25 mouse cellular contexts compared by ENCODE assay signal in genomic region chr10:117014565-117014964, GRCm38 (mm10). TPM values are rescaled to one million over a fixed set of nuclear protein-coding genes. Genes with fewer than 3 reads are reported as not detected.
DNase-seq lines count a peak whose midpoint lies in the region; ATAC-seq and TF ChIP-seq lines count a peak whose summit lies in the region.
"Had no signal": no experiment of that assay in that cellular context is flagged by ENCODE, and none has a peak within 500 bp of the region (broad histone marks: within the 10 kb centered on the region; RNA-seq: fewer than 3 reads in every experiment).

No protein-coding gene starts in this region.

- peak overlapping the region; percentile 48 for H3K4me2 ChIP-seq in heart, embryonic 14.5 days (ENCODE audit: low read length)
- no peak overlapping the region for H3K4me2 ChIP-seq in lung, embryonic 14.5 days
- no peak overlapping the region for H3K4me2 ChIP-seq in liver, embryonic 12.5 days
- H3K4me2 ChIP-seq: liver, embryonic 15.5 days had no signal

- no peak overlapping the region for H3K9ac ChIP-seq in heart, embryonic 14.5 days (ENCODE audit: low read length)
- no peak overlapping the region for H3K9ac ChIP-seq in heart, adult 2 months (ENCODE audit: low read depth, low read length)
- H3K9ac ChIP-seq in lung, embryonic 14.5 days, result no peak overlapping the region
- no peak overlapping the region for H3K9ac ChIP-seq in liver, embryonic 12.5 days
- H3K9ac ChIP-seq: limb, embryonic 13.5 days; liver, embryonic 15.5 days; midbrain, embryonic 12.5 days; neural tube, embryonic 13.5 days had no signal

- H3K79me2 ChIP-seq in heart, adult 2 months (replicated peaks; ENCODE audit: control insufficient read depth, insufficient read depth, low read length), result no peaks in the 10 kb centered on the region

- 46% methylated on average over 5 of the region's 5 CpGs for WGBS in heart, embryonic 14.5 days
- WGBS in heart, adult 2 months, result 16% methylated on average over 5 of the region's 5 CpGs
- 67% methylated on average over 5 of the region's 5 CpGs for WGBS in lung, embryonic 14.5 days
- WGBS in liver, embryonic 12.5 days (ENCODE audit: insufficient replicate concordance), result 86% methylated on average over 5 of the region's 5 CpGs

- DNase-seq in heart, adult 2 months, result no peak
- DNase-seq in lung, embryonic 14.5 days, result peak; percentile 35
- DNase-seq in lung, postnatal 36 days, result no peak
- peak; percentile 68 for DNase-seq in NIH3T3 (ENCODE audit: low read depth)
- DNase-seq in cerebellum, adult 9-10 months, result no peak
- DNase-seq: adrenal gland, postnatal 25 days; cerebellum, adult 18-20 months; gastrocnemius, postnatal 14 days; heart, postnatal 36 days; kidney, adult 8-10 months; kidney, postnatal 36 days; thymus, adult 2 months had no signal

- TF ChIP-seq POLR2A in heart, adult 2 months (IDR thresholded peaks at IDR 0.05; ENCODE audit: insufficient read depth, low read depth, low read length), result no peak

- TF ChIP-seq CTCF in heart, adult 2 months (IDR thresholded peaks at IDR 0.05), result no peak
- TF ChIP-seq CTCF in lung, embryonic 14.5 days (IDR thresholded peaks at IDR 0.05; ENCODE audit: low read depth), result no peak

- intact Hi-C loops in heart, adult 2 months (cut with DNase I), result no loop called here

- H3K27me3 ChIP-seq in heart, embryonic 14.5 days (ENCODE audit: control insufficient read depth, insufficient read depth, low read length), result no peaks in the 10 kb centered on the region
- H3K27me3 ChIP-seq in heart, adult 2 months (ENCODE audit: control insufficient read depth, insufficient read depth, low read length), result no peaks in the 10 kb centered on the region
- no peaks in the 10 kb centered on the region for H3K27me3 ChIP-seq in lung, embryonic 14.5 days (ENCODE audit: insufficient read depth, low read length)
- H3K27me3 ChIP-seq in liver, embryonic 12.5 days (replicated peaks), result no peaks in the 10 kb centered on the region
- H3K27me3 ChIP-seq: limb, embryonic 13.5 days; liver, embryonic 15.5 days; neural tube, embryonic 13.5 days; Patski had no signal

- no peak overlapping the region for H3K4me3 ChIP-seq in heart, embryonic 14.5 days (ENCODE audit: control insufficient read depth in 1 of 2, insufficient read depth in 1 of 2, low read depth in 1 of 2, low read length in 2 of 2)
- no peak overlapping the region for H3K4me3 ChIP-seq in heart, adult 2 months
- no peak overlapping the region for H3K4me3 ChIP-seq in lung, embryonic 14.5 days (ENCODE audit: low read depth, low read length)
- H3K4me3 ChIP-seq in liver, embryonic 12.5 days, result no peak overlapping the region
- H3K4me3 ChIP-seq: limb, embryonic 13.5 days; liver, embryonic 15.5 days; midbrain, embryonic 12.5 days; neural tube, embryonic 13.5 days had no signal

- no peaks in the 10 kb centered on the region for H3K9me3 ChIP-seq in heart, embryonic 14.5 days (ENCODE audit: control insufficient read depth, low read length)
- no peaks in the 10 kb centered on the region for H3K9me3 ChIP-seq in lung, embryonic 14.5 days (ENCODE audit: low read depth, low read length)
- H3K9me3 ChIP-seq in liver, embryonic 12.5 days (replicated peaks), result peaks cover 8% of the 10 kb centered on the region
- H3K9me3 ChIP-seq: limb, embryonic 13.5 days; midbrain, embryonic 12.5 days; neural tube, embryonic 13.5 days had no signal

- TF ChIP-seq EP300 in heart, adult 2 months (IDR thresholded peaks at IDR 0.05; ENCODE audit: insufficient read depth, low read depth, low read length), result no peak

- peak overlapping the region; percentile 29 to 66; a peak in 3 of 4 replicates for H3K27ac ChIP-seq in heart, embryonic 14.5 days (replicated peaks in 1 of 2; ENCODE audit: control insufficient read depth in 1 of 2, insufficient read depth in 1 of 2, low read depth in 2 of 2, low read length in 2 of 2)
- no peak overlapping the region for H3K27ac ChIP-seq in heart, adult 2 months
- H3K27ac ChIP-seq in lung, embryonic 14.5 days (ENCODE audit: low read depth), result no peak overlapping the region
- H3K27ac ChIP-seq in liver, embryonic 12.5 days, result no peak overlapping the region
- H3K27ac ChIP-seq: hindbrain, embryonic 14.5 days; limb, embryonic 13.5 days; liver, embryonic 15.5 days; midbrain, embryonic 12.5 days; neural tube, embryonic 13.5 days had no signal

- ATAC-seq in heart, embryonic 14.5 days (ENCODE audit: insufficient number of reproducible peaks, insufficient read depth, low FRiP score, low read depth), result no peak
- ATAC-seq in lung, embryonic 14.5 days (ENCODE audit: insufficient read depth), result peak; percentile 15; the same call in 1 of the 2 replicates
- ATAC-seq in granulocyte monocyte progenitor cell, adult 5-6 weeks (replicated peaks; ENCODE audit: poor library complexity, severe bottlenecking), result peak; percentile 50; the same call in 1 of the 2 replicates
- ATAC-seq in liver, embryonic 12.5 days, result no peak
- ATAC-seq: Patski had no signal

- H3K4me1 ChIP-seq in heart, embryonic 14.5 days (ENCODE audit: control insufficient read depth in 2 of 2, insufficient read depth in 2 of 2, low read length in 2 of 2), result peaks cover 17 to 25% of the 10 kb centered on the region in 2 experiments
- peaks cover 1% of the 10 kb centered on the region; the same call in 1 of the 2 replicates for H3K4me1 ChIP-seq in heart, adult 2 months (ENCODE audit: control insufficient read depth, insufficient read depth, low read length)
- H3K4me1 ChIP-seq in lung, embryonic 14.5 days (ENCODE audit: insufficient read depth), result no peaks in the 10 kb centered on the region
- H3K4me1 ChIP-seq in liver, embryonic 12.5 days, result no peaks in the 10 kb centered on the region
- H3K4me1 ChIP-seq: liver, embryonic 15.5 days had no signal

- H3K36me3 ChIP-seq in heart, embryonic 14.5 days (ENCODE audit: control insufficient read depth, insufficient read depth, low read length), result no peaks in the 10 kb centered on the region
- no peaks in the 10 kb centered on the region for H3K36me3 ChIP-seq in heart, adult 2 months (ENCODE audit: control insufficient read depth, insufficient read depth, low read length)
- H3K36me3 ChIP-seq in lung, embryonic 14.5 days (ENCODE audit: insufficient read depth), result no peaks in the 10 kb centered on the region
- no peaks in the 10 kb centered on the region for H3K36me3 ChIP-seq in liver, embryonic 12.5 days
- H3K36me3 ChIP-seq: limb, embryonic 13.5 days; liver, embryonic 15.5 days; midbrain, embryonic 12.5 days; neural tube, embryonic 13.5 days had no signal

RNA-seq across cellular contexts. Expression of gene Best3, which starts 28.5 kb away (rescaled TPM):
- 0.77 and 0.81 TPM in 2 replicates for polyA plus RNA-seq in heart, embryonic 14.5 days (2014; fragmentation: Nextera tagmentation; extraction: Ambion mirVana)
- 1 to 10 TPM; 5.8 to 5.9 TPM for total RNA-seq in heart, adult 2 months (2021)
- polyA plus RNA-seq in heart, adult 2 months (2012; rRNA removed), result 3.2 and 6.7 TPM in 2 replicates
- 0.11 and 0.39 TPM in 2 replicates for polyA plus RNA-seq in lung, embryonic 14.5 days (2014; fragmentation: Nextera tagmentation; extraction: Ambion mirVana)
- total RNA-seq in granulocyte monocyte progenitor cell, adult 5-6 weeks (2014; fragmentation: Nextera tagmentation), result not detected in 2 replicates
- not detected in 2 replicates for total RNA-seq in granulocyte monocyte progenitor cell, adult 5-6 weeks (2017)
- 0.06 TPM in 1 of 2 replicates, not detected in the other for polyA plus RNA-seq in liver, embryonic 12.5 days (2016; fragmentation: Nextera tagmentation; extraction: Ambion mirVana)
- polyA plus RNA-seq: neural tube, embryonic 13.5 days; Patski had no signal

RNA-seq across cellular contexts. Expression of gene Lrrc10, which starts 30.6 kb away (rescaled TPM):
- 80.5 and 84.2 TPM in 2 replicates for polyA plus RNA-seq in heart, embryonic 14.5 days (2014; fragmentation: Nextera tagmentation; extraction: Ambion mirVana)
- 100 to 1,000 TPM; 148 to 208 TPM for total RNA-seq in heart, adult 2 months (2021)
- 266 and 368 TPM in 2 replicates for polyA plus RNA-seq in heart, adult 2 months (2012; rRNA removed)
- polyA plus RNA-seq in lung, embryonic 14.5 days (2014; fragmentation: Nextera tagmentation; extraction: Ambion mirVana), result 0.17 and 0.47 TPM in 2 replicates
- total RNA-seq in granulocyte monocyte progenitor cell, adult 5-6 weeks (2014; fragmentation: Nextera tagmentation), result not detected in 2 replicates
- total RNA-seq in granulocyte monocyte progenitor cell, adult 5-6 weeks (2017), result not detected in 2 replicates
- not detected in 2 replicates for polyA plus RNA-seq in liver, embryonic 12.5 days (2016; fragmentation: Nextera tagmentation; extraction: Ambion mirVana)
- total RNA-seq: adrenal gland, postnatal 25 days; gastrocnemius, postnatal 14 days; left cerebral cortex, postnatal 14 days had no signal
- polyA plus RNA-seq: forebrain, embryonic 11.5 days; hindbrain, embryonic 14.5 days; intestine, embryonic 14.5 days; limb, embryonic 13.5 days; liver, embryonic 15.5 days; midbrain, embryonic 12.5 days; neural tube, embryonic 13.5 days; Patski had no signal

RNA-seq across cellular contexts. Expression of gene Gm10271, which starts 42.2 kb away (rescaled TPM):
- polyA plus RNA-seq in heart, embryonic 14.5 days (2014; fragmentation: Nextera tagmentation; extraction: Ambion mirVana), result not detected in 2 replicates
- not detected for total RNA-seq in heart, adult 2 months (2021)
- not detected in 2 replicates for polyA plus RNA-seq in heart, adult 2 months (2012; rRNA removed)
- polyA plus RNA-seq in lung, embryonic 14.5 days (2014; fragmentation: Nextera tagmentation; extraction: Ambion mirVana), result not detected in 2 replicates
- not detected in 2 replicates for total RNA-seq in granulocyte monocyte progenitor cell, adult 5-6 weeks (2014; fragmentation: Nextera tagmentation)
- total RNA-seq in granulocyte monocyte progenitor cell, adult 5-6 weeks (2017), result not detected in 2 replicates
- not detected in 2 replicates for polyA plus RNA-seq in liver, embryonic 12.5 days (2016; fragmentation: Nextera tagmentation; extraction: Ambion mirVana)
- total RNA-seq: adrenal gland, postnatal 25 days; gastrocnemius, postnatal 14 days; heart, postnatal 36 days; layer of hippocampus, postnatal 14 days; left cerebral cortex, postnatal 14 days had no signal
- polyA plus RNA-seq: forebrain, embryonic 11.5 days; hindbrain, embryonic 14.5 days; intestine, embryonic 14.5 days; limb, embryonic 13.5 days; liver, embryonic 15.5 days; midbrain, embryonic 12.5 days; neural tube, embryonic 13.5 days; Patski; thymus, adult 2 months had no signal

RNA-seq across cellular contexts. Expression of gene Cct2, which starts 49.0 kb away (rescaled TPM):
- polyA plus RNA-seq in heart, embryonic 14.5 days (2014; fragmentation: Nextera tagmentation; extraction: Ambion mirVana), result 178 and 183 TPM in 2 replicates
- 100 to 1,000 TPM; 123 to 129 TPM for total RNA-seq in heart, adult 2 months (2021)
- polyA plus RNA-seq in heart, adult 2 months (2012; rRNA removed), result 50.4 and 93.0 TPM in 2 replicates
- 274 and 283 TPM in 2 replicates for polyA plus RNA-seq in lung, embryonic 14.5 days (2014; fragmentation: Nextera tagmentation; extraction: Ambion mirVana)
- 387 and 450 TPM in 2 replicates for total RNA-seq in granulocyte monocyte progenitor cell, adult 5-6 weeks (2014; fragmentation: Nextera tagmentation)
- total RNA-seq in granulocyte monocyte progenitor cell, adult 5-6 weeks (2017), result 517 and 619 TPM in 2 replicates
- 249 and 252 TPM in 2 replicates for polyA plus RNA-seq in liver, embryonic 12.5 days (2016; fragmentation: Nextera tagmentation; extraction: Ambion mirVana)

Comparison
In these comparisons a context has a peak if more than half of its experiments do, and no peak if none do; other contexts are left out.
1. H3K27ac ChIP-seq: peak in heart, embryonic 14.5 days (2 of 2); none in heart, adult 2 months (single experiment), lung, embryonic 14.5 days (single experiment) and liver, embryonic 12.5 days (single experiment).
2. DNase-seq: peak in lung, embryonic 14.5 days (single experiment) and NIH3T3 (single experiment); none in heart, adult 2 months (0 of 2), lung, postnatal 36 days (single experiment) and cerebellum, adult 9-10 months (single experiment).
3. ATAC-seq: peak in lung, embryonic 14.5 days (single experiment) and granulocyte monocyte progenitor cell, adult 5-6 weeks (single experiment); none in heart, embryonic 14.5 days (single experiment) and liver, embryonic 12.5 days (single experiment).
4. RNA of gene Lrrc10, which starts 30.6 kb away (polyA plus RNA-seq): 266 to 368 TPM in heart, adult 2 months and 80.5 to 84.2 TPM in heart, embryonic 14.5 days; 0.17 to 0.47 TPM in lung, embryonic 14.5 days and not detected in liver, embryonic 12.5 days; every median in the first group is over 10 times any median in the second.